Mouse (Mus musculus) spleen, adult 2 months (tissue): ENCODE measurements around the gene Prkcb. TPM values are rescaled to one million over a fixed set of nuclear protein-coding genes. Genes with fewer than 3 reads are reported as not detected.

ENCODE experiments used
- DNase-seq, 2 experiments: peaks; one replicate each; pipeline versions ENCODE4 v3.0.0 to v3.0.0-alpha.2; 2012 to 2021; ENCODE audit warnings: low spot score in 2 of 2, low read depth in 1 of 2
- H3K27ac ChIP-seq: fragments of 200-500 bp; 2 replicates; pipeline ENCODE4 v1.5.1; 2012; ENCODE audit warnings: low read length, inconsistent platforms; ENCODE audit not compliant: insufficient read depth
- H3K27me3 ChIP-seq: fragments of 200-500 bp; 2 replicates; pipeline ENCODE4 v1.6.1; 2012; ENCODE audit warnings: mild to moderate bottlenecking, moderate library complexity, low read length, inconsistent platforms; ENCODE audit not compliant: control insufficient read depth, insufficient read depth
- H3K36me3 ChIP-seq: fragments of 200-500 bp; 2 replicates; pipeline ENCODE4 v1.6.1; 2012; ENCODE audit warnings: mild to moderate bottlenecking, low read length, inconsistent platforms; ENCODE audit not compliant: control insufficient read depth, insufficient read depth
- H3K4me1 ChIP-seq: fragments of 200-500 bp; 2 replicates; pipeline ENCODE4 v1.6.1; 2011; ENCODE audit warnings: inconsistent platforms; ENCODE audit not compliant: control insufficient read depth, insufficient read depth, insufficient read length
- H3K4me3 ChIP-seq: fragments of 200-500 bp; 2 replicates; pipeline ENCODE4 v1.5.1; 2011; ENCODE audit warnings: mild to moderate bottlenecking, inconsistent platforms; ENCODE audit not compliant: insufficient read depth, insufficient read length; ENCODE audit errors: extremely low read depth
- CTCF ChIP-seq: fragments of 200-500 bp; IDR thresholded peaks from 2 replicates; pipeline ENCODE4 v1.5.1; 2011; ENCODE audit warnings: mild to moderate bottlenecking, inconsistent platforms; ENCODE audit not compliant: insufficient read depth, insufficient read length, insufficient replicate concordance; ENCODE audit errors: extremely low read depth
- POLR2A ChIP-seq: fragments of 200-500 bp; IDR thresholded peaks from 2 replicates; pipeline ENCODE4 v1.6.1; 2011; ENCODE audit warnings: low read depth, low read length, inconsistent platforms
- WGBS: fragments of 180-500 bp; shearing (Covaris S2); methylation state at CpG from one replicate; pipeline ENCODE4 v1.1.7; 2018; 5-methylcytosine and 5-hydroxymethylcytosine counted together
- polyA plus RNA-seq: library from polyadenylated mRNA; depleted of rRNA; stranded (reverse); fragments of >200 nt; gene quantifications from 2 replicates; pipeline ENCODE4 v1.2.3, GENCODE M21; 2012

Prkcb gene
- polyA plus RNA-seq, 1 experiment, result 106 TPM

- WGBS, result 21% methylated on average over 8 of the region's 8 CpGs
- Histone ChIP-seq H3K27ac (no peak overlapping the region), H3K4me1 (no peaks in the 10 kb centered on the region), H3K27me3 (no peaks in the 10 kb centered on the region), H3K36me3 (peaks cover 5% of the 10 kb centered on the region), H3K4me3 (no peak overlapping the region)
- TF ChIP-seq POLR2A (no peak), CTCF (peak; percentile 52; the same call in 1 of the 2 replicates)
- no peak for DNase-seq
Observed at GRCm38 (mm10) chr7:122465823-122466549, 177.4 kb downstream of the Prkcb start.

GRCm38 (mm10) chr7:122466722-122467121, 178.2 kb downstream of the Prkcb start:
- no peak overlapping the region for H3K27ac ChIP-seq
- H3K27me3 ChIP-seq, result no peaks in the 10 kb centered on the region
- peaks cover 2% of the 10 kb centered on the region for H3K36me3 ChIP-seq
- no peak for DNase-seq
- no peaks in the 10 kb centered on the region for H3K4me1 ChIP-seq
- TF ChIP-seq CTCF (no peak), POLR2A (no peak)
- WGBS, result 79% methylated on average over 2 of the region's 2 CpGs
- H3K4me3 ChIP-seq, result no peak overlapping the region

- WGBS, result 83% methylated on average over 8 of the region's 8 CpGs
- DNase-seq, result no peak
- TF ChIP-seq CTCF (no peak), POLR2A (no peak)
- Histone ChIP-seq H3K27me3 (no peaks in the 10 kb centered on the region), H3K36me3 (peaks cover 5% of the 10 kb centered on the region), H3K27ac (no peak overlapping the region), H3K4me3 (no peak overlapping the region), H3K4me1 (no peaks in the 10 kb centered on the region)
Observed at GRCm38 (mm10) chr7:122467831-122468230, 179.3 kb downstream of the Prkcb start.

- peak; percentile 15 to 57 for DNase-seq
- Histone ChIP-seq H3K27me3 (no peaks in the 10 kb centered on the region), H3K27ac (no peak overlapping the region), H3K4me1 (no peaks in the 10 kb centered on the region), H3K36me3 (peaks cover 8% of the 10 kb centered on the region), H3K4me3 (no peak overlapping the region)
- 61% methylated on average over 18 of the region's 18 CpGs for WGBS
- peak; percentile 84; the same call in 1 of the 2 replicates for TF ChIP-seq CTCF
- no peak for TF ChIP-seq POLR2A
Observed at GRCm38 (mm10) chr7:122470370-122471280, 182.1 kb downstream of the Prkcb start.

- Histone ChIP-seq H3K4me3 (no peak overlapping the region), H3K27me3 (no peaks in the 10 kb centered on the region), H3K4me1 (no peaks in the 10 kb centered on the region), H3K36me3 (peaks cover 10% of the 10 kb centered on the region; the same call in 1 of the 2 replicates), H3K27ac (no peak overlapping the region)
- 87% methylated on average over 5 of the region's 5 CpGs for WGBS
- no peak for DNase-seq
- TF ChIP-seq POLR2A, result no peak
- no peak for TF ChIP-seq CTCF
Observed at GRCm38 (mm10) chr7:122472223-122472622, 183.7 kb downstream of the Prkcb start.

- no peaks in the 10 kb centered on the region for H3K4me1 ChIP-seq
- TF ChIP-seq POLR2A (no peak), CTCF (no peak)
- peaks cover 14% of the 10 kb centered on the region for H3K36me3 ChIP-seq
- no peaks in the 10 kb centered on the region for H3K27me3 ChIP-seq
- no peak overlapping the region for H3K4me3 ChIP-seq
- no peak for DNase-seq
- no peak overlapping the region for H3K27ac ChIP-seq
Observed at GRCm38 (mm10) chr7:122475038-122475437, 186.5 kb downstream of the Prkcb start.
